Mouse (Mus musculus): ENCODE data around the gene BC051142. TPM values are rescaled to one million over a fixed set of nuclear protein-coding genes. Genes with fewer than 3 reads are reported as not detected.

The BC051142 gene
- 0.19 and 0.24 TPM in 2 replicates for polyA plus RNA-seq (2012; rRNA removed)

GRCm38 (mm10) chr17:34398711-34399393, at the start of gene BC051142:
Gene BC051142, plus strand, starts transcription at chr17:34398820.

GRCm38 (mm10) chr17:34354539-34354938, 44.1 kb upstream of the BC051142 start, which contains the start of gene Btnl2:
Gene Btnl2, plus strand, starts transcription at chr17:34354822.

GRCm38 (mm10) chr17:34376847-34377246, 21.8 kb upstream of the BC051142 start, which contains the start of gene Btnl1:
Gene Btnl1, plus strand, starts transcription at chr17:34377132.

GRCm38 (mm10) chr17:34477238-34478013, 78.8 kb downstream of the BC051142 start, which contains the start of gene Btnl4:
Gene Btnl4, minus strand, starts transcription at chr17:34477318.

Other genes with a start within 250 kb of the BC051142 start
- gene H2-DMb1, start 245.7 kb upstream of the BC051142 start, polyA plus RNA-seq (2012; rRNA removed), result 2.5 and 2.6 TPM in 2 replicates
- gene Tap1, start 211.3 kb upstream of the BC051142 start, polyA plus RNA-seq (2012; rRNA removed), result 8.9 and 10.8 TPM in 2 replicates
- gene Psmb9, start 211.1 kb upstream of the BC051142 start, polyA plus RNA-seq (2012; rRNA removed), result 14.2 and 19.7 TPM in 2 replicates
- 26.6 and 37.5 TPM in 2 replicates for gene Psmb8, start 201.1 kb upstream of the BC051142 start, polyA plus RNA-seq (2012; rRNA removed)
- 7.1 and 7.6 TPM in 2 replicates for gene Tap2, start 195.3 kb upstream of the BC051142 start, polyA plus RNA-seq (2012; rRNA removed)
- 2.0 and 2.7 TPM in 2 replicates for gene H2-Ob, start 159.9 kb upstream of the BC051142 start, polyA plus RNA-seq (2012; rRNA removed)
- gene H2-Ab1, start 141.1 kb upstream of the BC051142 start, polyA plus RNA-seq (2012; rRNA removed), result 10.6 and 13.2 TPM in 2 replicates
- gene H2-Aa, start 111.0 kb upstream of the BC051142 start, polyA plus RNA-seq (2012; rRNA removed), result 5.1 and 7.7 TPM in 2 replicates
- gene H2-Eb1, start 93.0 kb upstream of the BC051142 start, polyA plus RNA-seq (2012; rRNA removed), result 2.8 and 4.2 TPM in 2 replicates
- gene H2-Eb2, start 73.2 kb upstream of the BC051142 start, polyA plus RNA-seq (2012; rRNA removed), result 0.01 TPM in 2 replicates
- gene Btnl2, start 44.0 kb upstream of the BC051142 start, polyA plus RNA-seq (2012; rRNA removed), result 0.03 and 0.07 TPM in 2 replicates
- 0.06 TPM in 1 of 2 replicates, not detected in the other for gene Btnl1, start 21.7 kb upstream of the BC051142 start, polyA plus RNA-seq (2012; rRNA removed)
- gene Btnl4, start 78.5 kb downstream of the BC051142 start, polyA plus RNA-seq (2012; rRNA removed), result 0.04 TPM in 1 of 2 replicates, not detected in the other
- 0.07 TPM in 1 of 2 replicates, not detected in the other for gene Btnl6, start 118.5 kb downstream of the BC051142 start, polyA plus RNA-seq (2012; rRNA removed)
- 1.3 TPM in 2 replicates for gene Notch4, start 165.4 kb downstream of the BC051142 start, polyA plus RNA-seq (2012; rRNA removed)
- 8.8 and 11.4 TPM in 2 replicates for gene Gpsm3, start 191.0 kb downstream of the BC051142 start, polyA plus RNA-seq (2012; rRNA removed)
- 25.0 and 32.0 TPM in 2 replicates for gene Pbx2, start 192.4 kb downstream of the BC051142 start, polyA plus RNA-seq (2012; rRNA removed)
- gene Ager, start 199.0 kb downstream of the BC051142 start, polyA plus RNA-seq (2012; rRNA removed), result 1.8 and 2.5 TPM in 2 replicates
- gene Rnf5, start 204.9 kb downstream of the BC051142 start, polyA plus RNA-seq (2012; rRNA removed), result 70.1 and 71.2 TPM in 2 replicates
- gene Agpat1, start 205.4 kb downstream of the BC051142 start, polyA plus RNA-seq (2012; rRNA removed), result 28.5 and 31.7 TPM in 2 replicates
- gene Egfl8, start 217.2 kb downstream of the BC051142 start, polyA plus RNA-seq (2012; rRNA removed), result 0.44 and 0.77 TPM in 2 replicates
- 14.4 and 16.0 TPM in 2 replicates for gene Ppt2, start 229.7 kb downstream of the BC051142 start, polyA plus RNA-seq (2012; rRNA removed)
- gene Prrt1, start 230.7 kb downstream of the BC051142 start, polyA plus RNA-seq (2012; rRNA removed), result 0.03 and 0.06 TPM in 2 replicates
- 1.1 and 1.2 TPM in 2 replicates for gene Fkbpl, start 245.9 kb downstream of the BC051142 start, polyA plus RNA-seq (2012; rRNA removed)
- 13.7 and 14.1 TPM in 2 replicates for gene Atf6b, start 248.3 kb downstream of the BC051142 start, polyA plus RNA-seq (2012; rRNA removed)

Measured in liver, embryonic 18 days (tissue).